Comparison of ENCODE assay signal across 21 mouse cellular contexts in genomic region chr6:58856494-58856893, GRCm38 (mm10). TPM values are rescaled to one million over a fixed set of nuclear protein-coding genes. Genes with fewer than 3 reads are reported as not detected.
DNase-seq lines count a peak whose midpoint lies in the region; ATAC-seq and TF ChIP-seq lines count a peak whose summit lies in the region.
"Had no signal": no experiment of that assay in that cellular context is flagged by ENCODE, and none has a peak within 500 bp of the region (broad histone marks: within the 10 kb centered on the region; RNA-seq: fewer than 3 reads in every experiment).

No protein-coding gene starts in this region.

- no peak for TF ChIP-seq CTCF in midbrain, postnatal 0 days (IDR thresholded peaks at IDR 0.05)

- no peak overlapping the region for H3K4me2 ChIP-seq in midbrain, embryonic 13.5 days (replicated peaks)
- no peak overlapping the region for H3K4me2 ChIP-seq in midbrain, postnatal 0 days (ENCODE audit: low read depth, low read length, poor library complexity, severe bottlenecking)
- H3K4me2 ChIP-seq: hindbrain, embryonic 15.5 days; liver, embryonic 13.5 days had no signal

- ATAC-seq in midbrain, embryonic 13.5 days: no peak
- no peak for ATAC-seq in midbrain, postnatal 0 days (ENCODE audit: low FRiP score)
- ATAC-seq: intestine, postnatal 0 days; Patski had no signal

- H3K4me1 ChIP-seq in midbrain, embryonic 13.5 days (replicated peaks): peaks cover 11% of the 10 kb centered on the region
- H3K4me1 ChIP-seq in midbrain, postnatal 0 days (ENCODE audit: insufficient read depth, low read length): no peaks in the 10 kb centered on the region
- H3K4me1 ChIP-seq: hindbrain, embryonic 15.5 days had no signal

- no peak overlapping the region for H3K9ac ChIP-seq in midbrain, embryonic 13.5 days (replicated peaks)
- H3K9ac ChIP-seq in midbrain, postnatal 0 days (replicated peaks; ENCODE audit: low read length, poor library complexity, severe bottlenecking): no peak overlapping the region
- H3K9ac ChIP-seq: hindbrain, embryonic 15.5 days; liver, embryonic 13.5 days had no signal

- no peak overlapping the region for H3K4me3 ChIP-seq in midbrain, embryonic 13.5 days (replicated peaks)
- H3K4me3 ChIP-seq in midbrain, postnatal 0 days (ENCODE audit: low read depth, low read length): no peak overlapping the region
- H3K4me3 ChIP-seq: hindbrain, embryonic 15.5 days; liver, embryonic 13.5 days; megakaryocyte, embryonic 14.5 days; myocyte had no signal

- peak overlapping the region; percentile 36; the same call in 1 of the 2 replicates for H3K27ac ChIP-seq in midbrain, embryonic 13.5 days
- no peak overlapping the region for H3K27ac ChIP-seq in midbrain, postnatal 0 days (ENCODE audit: low read depth, low read length)
- H3K27ac ChIP-seq: liver, embryonic 13.5 days had no signal

- no peaks in the 10 kb centered on the region for H3K9me3 ChIP-seq in midbrain, embryonic 13.5 days
- H3K9me3 ChIP-seq in midbrain, postnatal 0 days (ENCODE audit: low read length): no peaks in the 10 kb centered on the region
- H3K9me3 ChIP-seq: hindbrain, embryonic 15.5 days; liver, embryonic 13.5 days; megakaryocyte, embryonic 14.5 days had no signal

- intact Hi-C loops in heart, postnatal 25 days (cut with DNase I): no loop called here

- H3K36me3 ChIP-seq in midbrain, embryonic 13.5 days: no peaks in the 10 kb centered on the region
- H3K36me3 ChIP-seq in midbrain, postnatal 0 days (ENCODE audit: insufficient read depth, low read length): peaks cover 6% of the 10 kb centered on the region; the same call in 1 of the 2 replicates
- H3K36me3 ChIP-seq: liver, embryonic 13.5 days had no signal

- 62% methylated on average over 2 of the region's 2 CpGs for WGBS in midbrain, embryonic 13.5 days
- WGBS in midbrain, postnatal 0 days: 60% methylated on average over 2 of the region's 2 CpGs

- no peaks in the 10 kb centered on the region for H3K27me3 ChIP-seq in midbrain, embryonic 13.5 days
- H3K27me3 ChIP-seq in midbrain, postnatal 0 days (ENCODE audit: insufficient read depth, low read length): no peaks in the 10 kb centered on the region
- H3K27me3 ChIP-seq: hindbrain, embryonic 15.5 days; liver, embryonic 13.5 days; megakaryocyte, embryonic 14.5 days; Patski had no signal

- peak; percentile 46 to 57 for DNase-seq in cerebellum, postnatal 14 days
- DNase-seq in cerebellum, adult 11 months: no peak
- peak; percentile 29 to 46 for DNase-seq in heart, adult 9 months (ENCODE audit: low spot score in 2 of 2)
- DNase-seq in heart, postnatal 25 days (ENCODE audit: low spot score): no peak
- DNase-seq in midbrain, postnatal 0 days (ENCODE audit: low spot score): no peak
- DNase-seq in retina, postnatal 1 day: no peak
- DNase-seq: adrenal gland, postnatal 36 days; B cell, adult 2 months; embryo, embryonic 11 days; gastrocnemius, postnatal 10 days; kidney, postnatal 10 days; layer of hippocampus, adult 9-11 months; liver, embryonic 13.5 days; right cerebral cortex, postnatal 14 days; thymus, postnatal 25 days had no signal

RNA-seq across cellular contexts. Expression of gene Herc3, which starts 25.2 kb away (rescaled TPM):
- total RNA-seq in heart, postnatal 25 days (2021): 10 to 100 TPM; 34.5 to 63.2 TPM
- 17.2 and 19.3 TPM in 2 replicates for polyA plus RNA-seq in midbrain, embryonic 13.5 days (2015; fragmentation: Nextera tagmentation; extraction: Ambion mirVana)
- 153 and 159 TPM in 2 replicates for total RNA-seq in midbrain, postnatal 0 days (2014; rRNA removed)
- polyA plus RNA-seq in midbrain, postnatal 0 days (2015; fragmentation: Nextera tagmentation; extraction: Ambion mirVana): 25.3 and 34.2 TPM in 2 replicates

RNA-seq across cellular contexts. Expression of gene Nap1l5, which starts 50.4 kb away (rescaled TPM):
- under 1 TPM; 0.52 to 0.92 TPM for total RNA-seq in heart, postnatal 25 days (2021)
- polyA plus RNA-seq in midbrain, embryonic 13.5 days (2015; fragmentation: Nextera tagmentation; extraction: Ambion mirVana): 135 and 148 TPM in 2 replicates
- 237 and 255 TPM in 2 replicates for total RNA-seq in midbrain, postnatal 0 days (2014; rRNA removed)
- 634 and 693 TPM in 2 replicates for polyA plus RNA-seq in midbrain, postnatal 0 days (2015; fragmentation: Nextera tagmentation; extraction: Ambion mirVana)
- polyA plus RNA-seq: Patski had no signal

Comparison
In these comparisons a context has a peak if more than half of its experiments do, and no peak if none do; other contexts are left out.
1. DNase-seq: peak in cerebellum, postnatal 14 days (2 of 2) and heart, adult 9 months (2 of 2); none in cerebellum, adult 11 months (single experiment), heart, postnatal 25 days (single experiment), midbrain, postnatal 0 days (single experiment) and retina, postnatal 1 day (single experiment).
2. RNA of gene Nap1l5, which starts 50.4 kb away (total RNA-seq): 237 to 255 TPM in midbrain, postnatal 0 days; 0.52 to 0.92 TPM in heart, postnatal 25 days; every median in the first group is over 100 times any median in the second.